Mouse (Mus musculus): Measurements from ENCODE around the gene 1110051M20Rik.

The 1110051M20Rik gene

DNA sequence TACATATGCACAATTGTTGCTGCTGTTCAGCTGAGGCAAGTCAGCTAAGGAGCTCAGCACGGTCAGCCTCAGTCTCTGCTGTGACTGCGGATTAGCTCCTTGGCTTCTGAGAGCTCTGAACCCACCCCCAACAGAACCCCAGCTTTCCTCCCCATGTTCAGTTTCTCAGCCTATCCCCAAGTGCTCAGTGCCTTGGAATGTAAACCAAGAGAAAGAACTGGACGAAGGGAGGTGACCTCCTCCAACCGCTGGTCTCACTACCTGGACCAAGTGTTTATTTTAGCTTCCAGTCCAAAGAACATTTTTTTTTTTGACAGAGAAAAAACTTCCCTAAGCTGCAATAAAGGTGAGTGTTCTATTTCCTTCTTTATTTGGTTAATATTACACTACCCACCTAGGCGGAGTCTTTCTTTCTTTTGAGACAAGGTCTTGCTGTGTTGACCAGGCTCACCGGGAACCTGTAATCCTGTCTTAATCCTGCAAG is 94.5 kb downstream of the 1110051M20Rik start:
- in situ Hi-C loops (cut with MboI, MseI), result no loop called here

DNA sequence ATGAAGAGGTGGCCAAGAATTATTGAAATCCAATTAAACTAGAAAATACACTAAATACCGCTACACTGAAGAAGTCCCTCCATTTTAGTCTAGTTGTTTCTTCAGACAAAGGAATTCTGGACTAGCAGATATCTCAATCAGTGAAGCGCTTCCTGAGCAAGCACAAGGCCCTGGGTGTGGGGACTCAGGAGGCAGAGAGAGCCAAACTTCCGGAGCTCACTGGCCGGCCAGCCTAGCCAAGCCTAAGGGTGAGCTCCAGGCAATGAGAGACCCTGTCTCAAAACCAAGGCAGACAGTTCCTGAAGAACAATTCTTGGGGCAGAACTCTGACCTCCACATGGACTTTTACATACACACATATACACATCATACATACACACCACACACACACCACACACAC is 95.6 kb downstream of the 1110051M20Rik start:
- in situ Hi-C loops (cut with MboI, MseI), result no loop called here

DNA sequence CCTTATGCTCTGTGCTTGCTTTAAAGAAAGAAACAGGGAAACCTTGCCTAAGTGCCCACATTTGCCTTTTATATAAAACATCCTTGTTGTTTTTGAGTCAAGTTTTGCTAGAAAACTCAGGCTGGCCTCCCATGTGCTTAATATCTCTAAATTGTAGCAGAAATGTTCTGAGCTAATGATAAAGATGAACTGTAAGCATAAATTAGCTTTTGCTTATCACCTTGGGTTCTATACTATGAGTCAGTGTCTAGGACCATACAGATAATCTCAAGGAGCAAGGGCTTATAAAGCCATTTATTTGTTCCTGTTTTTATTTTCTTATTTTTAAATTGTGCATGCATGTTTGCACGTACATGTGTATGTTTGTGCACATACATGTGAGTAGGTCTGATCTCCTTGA is 98.9 kb downstream of the 1110051M20Rik start:
- in situ Hi-C loops (cut with MboI, MseI), result no loop called here

DNA sequence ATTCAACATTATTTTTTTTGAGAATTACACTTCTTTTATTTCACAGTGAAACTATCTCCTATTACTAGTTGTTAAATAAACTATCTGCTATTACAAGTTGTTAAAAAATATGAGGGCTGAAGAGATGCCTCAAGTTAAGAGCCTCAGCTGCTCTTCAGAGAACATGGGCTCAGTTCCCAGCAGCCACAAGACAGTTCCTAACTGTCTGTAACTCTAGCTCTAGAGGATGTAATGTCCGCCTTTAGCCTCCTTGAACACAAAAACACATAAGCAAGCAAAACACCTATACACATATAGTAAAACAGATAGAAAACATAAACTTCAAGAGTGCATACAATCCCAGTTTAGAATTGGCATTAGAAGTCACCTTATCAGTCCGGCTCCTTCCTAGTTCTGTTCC is 104.9 kb downstream of the 1110051M20Rik start:
- in situ Hi-C loops (cut with MboI, MseI), result no loop called here

DNA sequence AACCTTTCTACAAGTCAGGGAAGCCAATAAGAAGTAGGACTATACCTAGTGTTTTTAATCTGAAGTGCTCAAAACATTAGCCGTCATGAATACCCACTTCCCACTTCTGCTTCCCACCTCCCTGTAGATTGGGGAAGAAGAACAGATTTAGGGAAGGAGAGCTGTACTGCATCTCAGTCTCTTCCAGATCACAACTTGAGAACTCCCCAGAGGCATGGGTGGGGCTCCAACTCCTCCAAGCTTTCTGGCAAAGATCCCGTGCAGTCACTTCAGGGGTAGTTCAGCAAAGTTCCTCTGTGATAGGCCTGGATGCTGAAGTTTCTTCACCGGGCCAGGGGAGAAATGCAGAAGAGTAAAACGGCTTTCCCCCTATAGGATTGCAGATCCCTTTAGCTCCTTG is 109.4 kb downstream of the 1110051M20Rik start:
- in situ Hi-C loops (cut with MboI, MseI), result no loop called here

DNA sequence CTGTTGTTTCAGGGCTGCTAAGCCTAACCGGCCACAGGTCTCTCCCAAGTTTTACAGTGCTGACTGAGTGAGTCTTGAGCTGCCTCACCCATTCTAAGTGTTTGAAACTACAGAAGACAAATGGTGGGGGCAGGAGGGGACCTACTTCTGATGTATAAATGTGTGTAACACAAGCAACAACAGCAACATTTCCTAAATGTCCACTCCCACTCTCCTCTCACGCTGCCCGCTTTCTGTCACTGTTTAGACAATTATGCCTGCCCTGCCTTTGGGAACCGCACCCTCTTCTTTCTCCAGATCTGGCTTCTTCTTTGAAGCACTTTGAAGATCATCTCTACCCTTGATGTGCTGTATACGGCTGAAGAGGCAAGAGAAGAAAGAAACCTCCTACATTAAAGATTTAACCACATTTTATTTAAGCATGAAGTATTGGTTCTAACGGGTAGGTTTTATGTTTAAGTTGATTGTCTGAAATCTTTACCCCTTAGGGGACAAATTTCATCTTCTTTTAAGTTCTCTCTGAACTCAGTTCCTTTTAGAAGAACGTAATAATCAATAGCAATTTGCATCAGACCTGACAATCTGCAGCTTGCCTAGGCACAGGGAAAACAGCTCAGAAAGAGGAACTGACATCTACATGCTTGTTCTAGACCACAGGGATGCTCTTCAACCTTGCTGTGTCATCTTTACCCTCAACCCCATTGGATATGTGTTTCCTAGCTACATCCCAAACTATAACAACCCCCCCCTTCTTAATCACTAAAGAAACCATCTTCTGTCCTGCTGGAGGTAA is 113.3 kb downstream of the 1110051M20Rik start:
- in situ Hi-C loops (cut with MboI, MseI), result no loop called here

DNA sequence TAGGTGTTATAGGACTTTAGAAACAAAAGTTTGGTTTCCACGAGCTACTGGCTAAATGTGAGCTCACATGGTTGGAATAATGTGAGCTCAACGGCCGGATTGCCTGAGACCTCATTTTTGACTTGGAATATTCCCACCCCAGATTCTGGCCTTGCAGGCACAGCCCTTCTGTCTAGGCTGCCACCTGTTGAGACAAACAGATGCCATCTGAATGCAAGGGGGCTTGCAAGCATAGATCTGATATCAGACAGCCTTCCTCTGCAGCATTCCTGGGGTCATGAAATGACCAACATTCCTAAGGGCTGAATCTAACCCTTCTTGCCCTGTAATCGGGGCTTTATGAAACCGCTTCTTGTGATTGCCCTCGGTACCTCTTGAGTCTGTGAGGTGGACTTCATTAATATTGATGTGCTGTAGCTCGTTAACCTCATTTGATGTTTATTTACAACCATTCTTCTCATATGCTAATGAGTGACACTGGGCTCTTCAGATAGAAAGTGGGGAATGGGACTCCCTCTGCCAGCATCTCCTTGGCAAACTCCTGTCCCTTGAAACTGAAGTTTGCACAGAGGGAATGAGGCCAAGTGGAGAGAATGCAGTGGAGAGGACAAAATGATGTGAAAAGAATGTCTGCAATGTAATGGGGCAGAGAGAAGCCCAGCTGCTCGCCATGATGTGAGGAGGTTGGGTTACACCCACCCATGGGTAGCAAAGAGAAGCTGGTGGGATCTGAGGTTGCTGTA is 114.3 kb downstream of the 1110051M20Rik start:
- in situ Hi-C loops (cut with MboI, MseI), result no loop called here

DNA sequence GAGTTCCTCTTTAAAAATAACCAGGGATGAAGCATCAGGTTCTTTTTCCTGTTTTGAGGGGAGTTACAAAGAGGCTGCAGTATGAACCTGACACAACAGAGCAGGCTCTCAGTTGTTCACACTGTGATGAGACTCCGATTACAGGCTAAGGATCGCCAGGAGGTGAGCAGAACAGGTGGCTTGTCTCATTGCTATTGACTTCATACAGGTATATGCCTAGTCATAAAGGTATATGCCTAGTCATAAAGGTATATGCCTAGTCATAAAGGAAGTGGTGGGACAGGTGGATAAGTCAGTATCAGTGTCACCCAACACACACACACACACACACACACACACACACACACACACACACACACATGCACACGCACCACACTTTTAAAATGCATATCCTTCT is 115.8 kb downstream of the 1110051M20Rik start:
- in situ Hi-C loops (cut with MboI, MseI), result no loop called here

DNA sequence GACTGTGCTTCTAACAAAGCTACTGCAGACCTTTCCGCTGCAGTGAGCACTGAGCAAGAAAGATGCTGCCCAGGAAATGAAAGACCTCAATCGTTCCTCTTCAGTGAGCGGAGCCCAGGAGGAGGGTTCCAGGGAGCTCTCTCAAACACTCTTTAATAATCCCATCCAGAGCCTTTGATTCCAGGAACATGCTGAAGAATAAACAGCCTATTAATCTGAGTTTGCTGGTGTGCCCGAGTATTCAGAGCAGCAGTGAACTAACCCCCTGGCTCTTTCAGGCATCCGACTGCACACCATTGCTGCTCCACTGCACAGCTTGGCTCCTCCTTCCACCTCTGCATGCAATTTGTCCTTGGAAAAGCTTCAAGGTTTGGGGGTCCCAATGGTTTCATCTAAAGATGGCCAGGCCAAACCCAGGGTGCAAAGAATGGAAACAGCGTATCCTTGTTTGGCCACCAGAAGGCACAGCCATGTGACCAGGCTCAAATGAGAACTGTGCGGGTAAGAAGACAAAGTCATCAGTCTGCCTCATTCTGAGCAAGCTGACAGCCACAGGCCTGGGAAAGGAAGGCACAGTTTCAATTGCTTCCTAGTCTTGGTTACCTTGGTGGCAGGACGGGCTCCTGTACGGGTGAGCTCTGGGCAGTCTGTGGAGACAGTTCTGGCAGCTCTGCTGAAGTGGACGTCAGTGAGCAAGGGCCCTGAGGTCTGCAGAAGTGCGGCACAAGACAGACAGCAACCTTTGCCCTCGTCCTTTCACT is 116.4 kb downstream of the 1110051M20Rik start:
- in situ Hi-C loops (cut with MboI, MseI), result no loop called here

DNA sequence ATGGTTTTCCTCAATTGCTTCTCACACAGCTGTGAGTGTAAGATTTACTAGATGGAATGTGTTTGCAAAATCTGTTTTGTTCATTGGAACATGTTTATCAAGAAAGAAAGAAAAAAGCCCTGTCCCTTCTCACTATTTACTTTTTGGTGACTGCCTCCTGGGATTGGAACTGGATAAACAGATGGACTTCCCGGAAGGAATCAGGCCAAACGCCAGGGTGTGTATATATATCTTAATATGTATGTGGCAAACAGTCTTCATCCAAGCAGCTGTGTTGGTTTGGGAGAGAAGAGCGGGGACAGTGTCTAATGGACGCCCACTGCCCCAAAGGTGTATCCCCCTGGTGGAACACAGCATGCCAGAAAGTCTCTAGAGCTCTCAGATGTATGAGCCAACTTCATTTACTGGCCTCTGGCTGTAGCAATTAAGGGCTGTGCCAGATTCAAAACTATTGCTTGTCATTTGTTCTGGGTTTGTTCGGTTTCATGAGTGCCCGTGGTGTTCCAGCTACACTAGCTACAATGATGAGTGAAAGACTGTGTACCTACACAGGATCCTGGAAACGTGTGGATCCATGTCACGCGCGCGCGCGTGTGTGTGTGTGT is 117.7 kb downstream of the 1110051M20Rik start:
- in situ Hi-C loops (cut with MboI, MseI), result no loop called here

DNA sequence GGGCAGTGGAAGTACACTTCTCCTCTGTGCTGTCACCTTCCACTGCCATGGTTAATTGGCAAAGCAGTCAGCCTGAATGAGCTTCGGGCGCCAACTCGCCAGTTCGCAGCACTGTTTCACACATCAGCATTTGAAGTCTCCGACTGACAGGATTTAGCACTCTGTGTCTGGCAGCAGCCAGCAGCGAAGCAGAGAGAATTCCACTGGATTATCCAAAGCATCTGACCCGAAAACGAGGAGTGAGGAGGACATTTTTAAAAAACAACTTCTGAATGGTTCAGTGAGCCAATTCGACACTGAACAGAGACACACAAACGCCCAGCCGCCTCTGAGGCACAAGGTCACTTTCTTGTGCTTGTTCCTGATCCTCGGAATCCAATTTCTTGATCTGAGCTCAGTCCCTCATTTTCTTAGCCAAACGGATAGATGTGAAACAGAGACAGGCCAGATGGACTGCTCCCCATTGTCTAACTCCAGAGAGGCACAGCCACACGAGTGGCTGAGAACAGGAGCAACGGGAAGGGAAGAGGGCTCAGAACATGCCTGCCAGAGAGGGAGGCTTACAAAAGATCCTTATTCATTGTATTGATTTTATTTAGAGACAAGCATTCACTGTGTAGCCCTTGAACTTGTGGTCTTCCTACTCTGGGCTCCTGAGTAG is 119.6 kb downstream of the 1110051M20Rik start:
- in situ Hi-C loops (cut with MboI, MseI), result no loop called here

DNA sequence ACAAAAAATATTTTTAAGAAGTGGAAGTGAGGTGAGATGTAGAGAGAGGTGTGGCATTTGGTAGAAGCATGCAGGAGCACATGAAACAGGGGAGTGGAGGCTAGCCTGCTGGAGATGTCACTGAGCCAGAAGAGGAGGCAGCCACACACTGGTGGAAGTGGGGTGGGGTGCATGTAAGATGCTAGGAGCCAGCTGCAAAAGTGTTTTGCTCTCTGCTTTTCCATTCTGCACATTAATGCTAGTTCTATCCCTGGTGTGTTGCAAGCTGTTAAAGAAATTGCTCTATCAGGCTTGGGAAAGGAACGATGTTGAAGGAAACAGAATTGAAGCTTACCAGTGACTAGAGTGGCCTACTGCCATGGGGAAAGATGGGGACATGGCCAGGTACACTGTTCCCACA is 120.2 kb downstream of the 1110051M20Rik start:
- in situ Hi-C loops (cut with MboI, MseI), result no loop called here

DNA sequence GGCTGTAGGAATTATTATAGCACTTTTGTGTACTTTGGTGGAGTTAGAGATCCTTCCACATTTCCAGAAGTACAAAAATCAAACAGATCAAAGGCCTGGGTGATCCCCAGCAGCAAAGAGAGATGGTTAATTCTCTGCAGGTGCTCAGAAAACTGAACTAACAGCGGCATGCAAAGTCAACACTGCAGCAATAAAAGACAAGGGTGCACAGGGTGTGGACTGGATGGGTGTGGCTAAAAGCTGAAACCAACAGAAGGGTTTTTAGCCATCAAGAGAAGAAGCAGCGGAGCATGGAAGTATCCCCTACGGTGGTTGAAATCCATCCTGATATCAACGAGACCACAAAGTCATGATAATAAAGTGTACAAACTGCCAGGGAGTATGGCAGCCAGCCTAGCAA is 122.0 kb downstream of the 1110051M20Rik start:
- in situ Hi-C loops (cut with MboI, MseI), result no loop called here

DNA sequence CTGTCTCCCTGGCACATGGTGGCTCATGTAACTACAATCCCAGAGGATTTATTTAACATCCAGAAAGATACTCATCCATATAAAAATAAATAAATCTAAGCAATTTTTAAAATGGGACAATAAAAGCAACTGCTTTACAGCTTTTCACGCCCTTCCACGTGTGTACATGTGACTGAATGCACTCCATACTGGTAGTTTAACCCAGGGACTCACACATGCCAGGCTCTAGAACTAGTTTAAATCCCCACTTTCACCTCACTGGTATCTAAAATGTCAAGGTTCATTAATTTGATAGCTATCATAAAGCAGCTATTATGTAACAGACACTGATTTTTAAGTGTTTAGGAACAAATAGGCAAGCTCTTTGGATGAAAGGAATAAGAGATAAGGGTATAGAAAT is 122.6 kb downstream of the 1110051M20Rik start:
- in situ Hi-C loops (cut with MboI, MseI), result no loop called here

DNA sequence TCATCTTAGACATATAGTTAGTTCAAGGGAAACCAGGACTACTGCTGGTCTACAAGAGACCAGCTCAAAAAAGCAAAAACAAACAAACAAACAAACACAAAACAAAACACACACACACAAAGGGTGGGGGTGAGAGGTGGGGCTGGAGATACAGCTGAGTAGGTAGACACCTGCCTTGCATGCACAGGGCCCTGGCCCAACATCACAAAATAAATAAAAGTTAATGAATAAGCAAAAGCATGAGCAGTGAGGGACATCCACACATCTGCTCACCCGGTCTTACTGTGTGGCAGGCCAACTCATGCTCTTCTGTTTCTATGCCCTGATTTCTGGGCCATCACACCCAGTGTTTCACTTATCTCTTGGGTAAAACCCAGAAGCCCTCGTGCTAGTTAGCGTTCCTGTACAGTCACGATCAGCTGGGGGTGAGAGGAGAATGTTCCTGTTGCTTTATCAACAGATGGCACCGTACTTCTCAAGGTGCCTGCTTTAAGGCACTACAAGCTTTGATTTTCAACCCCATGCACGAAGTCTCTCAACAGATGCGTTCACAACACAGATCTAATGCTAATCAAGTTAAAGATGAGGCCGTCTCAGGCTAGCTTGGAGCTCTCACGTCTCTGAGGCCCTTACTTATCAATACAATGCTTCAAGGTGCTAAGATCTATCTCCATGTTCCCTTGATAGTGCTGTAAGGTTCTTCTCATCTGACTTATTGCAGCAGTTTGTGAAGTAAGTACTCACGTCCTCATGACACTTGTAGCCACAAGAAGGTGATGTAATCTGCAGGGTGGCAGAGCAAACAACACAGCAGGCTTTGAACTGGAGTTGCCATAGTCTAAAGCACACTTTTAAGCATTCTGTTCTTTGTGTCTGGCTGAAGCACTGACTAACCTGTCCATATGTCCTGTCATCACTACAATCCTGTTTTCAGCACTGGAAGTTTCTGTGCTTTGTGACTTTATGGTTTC is 123.7 kb downstream of the 1110051M20Rik start:
- in situ Hi-C loops (cut with MboI, MseI), result no loop called here

DNA sequence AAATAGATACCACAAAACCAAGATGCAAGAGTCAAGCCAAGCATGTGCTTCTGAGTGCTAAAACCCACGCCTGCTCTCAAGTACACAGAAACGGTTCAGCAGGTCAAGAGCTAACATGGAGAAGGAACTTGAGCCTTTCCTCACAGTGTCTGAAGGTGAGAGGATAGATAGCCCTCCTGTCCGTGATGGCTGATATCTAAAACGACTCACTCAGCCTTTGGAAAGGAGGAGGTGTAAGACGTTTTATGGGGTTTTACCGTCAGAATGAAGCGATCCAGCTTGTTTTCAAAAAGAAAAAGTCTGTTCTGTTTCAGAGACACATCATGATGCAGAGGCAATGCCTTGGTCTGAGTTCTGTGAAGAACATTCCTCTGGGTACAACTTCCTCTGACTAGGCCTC is 130.3 kb downstream of the 1110051M20Rik start:
- in situ Hi-C loops (cut with MboI, MseI), result no loop called here

DNA sequence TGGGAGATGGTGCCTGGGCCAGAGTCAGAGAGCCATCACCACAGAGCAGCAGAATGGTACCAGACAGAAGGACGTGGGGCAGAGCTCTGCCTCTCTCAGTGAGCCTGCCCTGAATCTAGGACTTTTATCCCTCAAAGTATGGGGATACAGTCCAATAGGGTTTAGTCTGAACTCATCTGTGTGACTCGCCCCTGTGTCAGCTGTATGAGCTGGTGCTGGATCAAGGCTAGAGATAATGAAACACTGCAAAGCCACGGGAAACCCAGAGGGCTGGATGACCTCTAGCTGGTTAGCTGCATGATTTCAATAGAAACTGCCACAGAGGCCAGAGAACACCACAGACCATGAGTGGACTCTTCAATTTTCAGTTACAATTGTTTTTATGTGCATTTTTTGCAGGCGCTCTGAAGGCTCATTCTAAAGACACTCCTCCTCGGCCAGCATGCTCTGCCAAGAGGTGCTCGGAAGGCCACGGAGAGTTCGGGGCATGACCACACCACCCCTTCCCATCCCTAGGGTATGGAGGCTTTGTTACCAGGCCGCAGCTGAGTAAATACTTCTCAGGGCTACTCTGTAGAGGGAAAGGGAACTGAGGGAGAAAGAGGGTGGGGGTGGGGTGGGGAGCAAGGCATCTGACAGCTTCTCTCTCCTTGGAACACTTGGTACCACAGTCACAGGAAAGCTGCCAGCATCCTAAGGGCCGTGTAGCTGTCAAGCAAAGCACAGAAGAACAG is 131.8 kb downstream of the 1110051M20Rik start:
- in situ Hi-C loops (cut with MboI, MseI), result no loop called here

DNA sequence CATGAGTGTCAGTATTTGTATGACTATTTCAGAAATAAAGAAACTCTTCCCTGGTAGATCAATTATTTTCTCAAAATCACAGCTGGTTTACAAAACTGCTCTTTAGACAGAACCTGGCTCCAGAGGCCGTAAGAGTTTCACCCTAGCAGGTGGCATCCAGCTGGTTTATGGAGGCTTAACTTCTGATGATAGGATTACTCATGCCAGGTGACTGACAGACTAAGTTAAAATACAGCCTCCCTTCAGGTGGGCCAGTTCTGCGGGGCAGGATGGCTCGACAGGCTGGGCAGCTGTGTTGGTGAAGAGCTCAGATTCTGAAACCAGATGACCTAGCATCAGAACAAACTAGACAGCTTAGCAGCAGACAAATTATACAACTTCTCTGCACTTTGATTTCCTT is 135.0 kb downstream of the 1110051M20Rik start:
- in situ Hi-C loops (cut with MboI, MseI), result no loop called here

DNA sequence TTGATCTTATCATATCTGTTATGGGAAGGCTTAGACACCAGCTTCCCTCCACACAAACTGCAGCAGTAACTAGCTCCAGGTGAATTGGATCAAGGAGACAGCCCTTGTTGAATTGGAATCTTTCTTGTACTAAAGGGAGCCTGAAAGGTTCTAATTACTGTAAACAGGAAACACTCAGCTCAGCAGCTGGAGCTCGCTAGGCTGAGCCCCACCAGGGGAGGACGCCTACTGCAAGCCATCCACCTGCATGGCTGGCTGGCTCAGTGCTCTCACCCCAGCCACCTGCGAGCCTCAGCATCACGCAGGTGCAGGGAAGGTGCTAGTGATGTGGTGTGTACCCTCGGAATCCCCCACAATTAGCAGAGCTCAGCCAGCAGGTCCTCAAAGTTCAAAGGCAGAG is 135.8 kb downstream of the 1110051M20Rik start:
- in situ Hi-C loops (cut with MboI, MseI), result no loop called here
